Mouse (Mus musculus) limb, embryonic 14.5 days (tissue): ENCODE results near the gene Gbgt1. TPM values are rescaled to one million over a fixed set of nuclear protein-coding genes. Genes with fewer than 3 reads are reported as not detected.

ENCODE experiments used
- ATAC-seq: fragments of 200-750 bp; cut with Nextera tagmentation; 2 replicates; pipeline ENCODE4 v1.8.0; 2017; ENCODE audit warnings: low read depth, moderate number of reproducible peaks, moderate TSS enrichment; ENCODE audit not compliant: low FRiP score
- DNase-seq: peaks from one replicate; pipeline ENCODE4 v3.0.0-alpha.2; 2015; ENCODE audit warnings: low spot score
- H3K27ac ChIP-seq: fragments of 300-500 bp; sonication (generic); replicated peaks from 2 replicates; pipeline ENCODE4 v1.5.1; 2014; ENCODE audit warnings: low read depth, mild to moderate bottlenecking, low read length, moderate library complexity, mixed read lengths
- H3K27me3 ChIP-seq: fragments of 300-500 bp; sonication (generic); 2 replicates; pipeline ENCODE4 v1.6.1; 2014; ENCODE audit warnings: low read length, mixed read lengths; ENCODE audit not compliant: control insufficient read depth, insufficient read depth
- H3K36me3 ChIP-seq: fragments of 300-500 bp; sonication (generic); 2 replicates; pipeline ENCODE4 v1.6.1; 2014; ENCODE audit warnings: mild to moderate bottlenecking, low read length, moderate library complexity, mixed read lengths; ENCODE audit not compliant: control insufficient read depth, insufficient read depth
- H3K4me1 ChIP-seq: fragments of 300-500 bp; sonication (generic); 2 replicates; pipeline ENCODE4 v1.6.1; 2014; ENCODE audit warnings: antibody characterized with exemption, low read length, mixed read lengths; ENCODE audit not compliant: control insufficient read depth, insufficient read depth
- H3K4me2 ChIP-seq: fragments of 300-500 bp; sonication (generic); replicated peaks from 2 replicates; pipeline ENCODE4 v1.6.1; 2014; ENCODE audit warnings: low read depth, mild to moderate bottlenecking, low read length, moderate library complexity; ENCODE audit not compliant: severe bottlenecking
- H3K4me3 ChIP-seq: fragments of 300-500 bp; sonication (generic); replicated peaks from 2 replicates; pipeline ENCODE4 v1.5.1; 2014; ENCODE audit warnings: low read length
- H3K9ac ChIP-seq: fragments of 300-500 bp; sonication (generic); 2 replicates; pipeline ENCODE4 v1.6.1; 2014; ENCODE audit warnings: mild to moderate bottlenecking, low read depth, low read length, moderate library complexity; ENCODE audit not compliant: severe bottlenecking
- H3K9me3 ChIP-seq: fragments of 300-500 bp; sonication (generic); 2 replicates; pipeline ENCODE4 v1.6.1; 2016; ENCODE audit warnings: low read length; ENCODE audit not compliant: control insufficient read depth
- POLR2A ChIP-seq: fragments of 200-500 bp; IDR thresholded peaks from 2 replicates; pipeline ENCODE4 v1.8.0; 2012; ENCODE audit warnings: inconsistent platforms, mild to moderate bottlenecking, moderate library complexity, borderline replicate concordance; ENCODE audit not compliant: insufficient read depth, insufficient read length; ENCODE audit errors: extremely low read depth
- WGBS: fragments of 180-500 bp; shearing (Covaris S2); extraction: QIAGEN DNeasy Blood & Tissue Kit; methylation state at CpG from one replicate; pipeline ENCODE4 v1.1.7; 2014; 5-methylcytosine and 5-hydroxymethylcytosine counted together
- polyA plus RNA-seq, 2 experiments: library from polyadenylated mRNA; depleted of rRNA in 1 of 2; stranded (reverse) in 1 of 2; unstranded in 1 of 2; fragments of >200 nt; fragmentation: Nextera tagmentation in 1 of 2; extraction: Ambion mirVana in 1 of 2; gene quantifications; 2 replicates each; pipeline versions ENCODE4 v1.2.1 to v1.2.3; 2012 to 2014

Gene Gbgt1
- polyA plus RNA-seq, 2 experiments, result 1.0 to 2.1 TPM

DNA sequence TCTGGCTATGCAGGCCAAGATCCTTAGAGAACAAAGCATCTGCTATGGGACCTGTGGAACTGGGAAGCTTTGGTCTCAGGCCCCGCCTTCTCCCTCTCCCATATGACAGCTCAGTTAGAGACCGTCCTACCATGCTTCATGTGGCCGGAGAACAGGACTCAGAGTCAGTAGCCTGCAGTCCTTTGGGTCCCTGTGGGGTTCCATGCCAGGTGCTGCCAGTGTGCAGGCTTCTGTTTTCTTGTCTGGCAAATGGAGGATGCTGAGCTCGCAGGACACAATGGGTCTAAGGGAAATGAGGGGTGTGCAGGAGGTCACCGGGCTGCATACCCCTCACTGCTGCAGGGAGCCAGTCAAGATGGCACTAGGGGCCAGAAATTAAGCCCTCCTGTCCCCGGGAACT, 49.9 kb downstream of the Gbgt1 start:
- Histone ChIP-seq H3K27me3 (no peaks in the 10 kb centered on the region), H3K36me3 (peaks cover 94% of the 10 kb centered on the region), H3K9me3 (no peaks in the 10 kb centered on the region), H3K9ac (no peak overlapping the region), H3K4me1 (no peaks in the 10 kb centered on the region), H3K27ac (no peak overlapping the region), H3K4me3 (no peak overlapping the region), H3K4me2 (no peak overlapping the region)
- DNase-seq (no peak), ATAC-seq (no peak)
- no peak for TF ChIP-seq POLR2A
- 86% methylated on average over 6 of the region's 6 CpGs for WGBS

DNA sequence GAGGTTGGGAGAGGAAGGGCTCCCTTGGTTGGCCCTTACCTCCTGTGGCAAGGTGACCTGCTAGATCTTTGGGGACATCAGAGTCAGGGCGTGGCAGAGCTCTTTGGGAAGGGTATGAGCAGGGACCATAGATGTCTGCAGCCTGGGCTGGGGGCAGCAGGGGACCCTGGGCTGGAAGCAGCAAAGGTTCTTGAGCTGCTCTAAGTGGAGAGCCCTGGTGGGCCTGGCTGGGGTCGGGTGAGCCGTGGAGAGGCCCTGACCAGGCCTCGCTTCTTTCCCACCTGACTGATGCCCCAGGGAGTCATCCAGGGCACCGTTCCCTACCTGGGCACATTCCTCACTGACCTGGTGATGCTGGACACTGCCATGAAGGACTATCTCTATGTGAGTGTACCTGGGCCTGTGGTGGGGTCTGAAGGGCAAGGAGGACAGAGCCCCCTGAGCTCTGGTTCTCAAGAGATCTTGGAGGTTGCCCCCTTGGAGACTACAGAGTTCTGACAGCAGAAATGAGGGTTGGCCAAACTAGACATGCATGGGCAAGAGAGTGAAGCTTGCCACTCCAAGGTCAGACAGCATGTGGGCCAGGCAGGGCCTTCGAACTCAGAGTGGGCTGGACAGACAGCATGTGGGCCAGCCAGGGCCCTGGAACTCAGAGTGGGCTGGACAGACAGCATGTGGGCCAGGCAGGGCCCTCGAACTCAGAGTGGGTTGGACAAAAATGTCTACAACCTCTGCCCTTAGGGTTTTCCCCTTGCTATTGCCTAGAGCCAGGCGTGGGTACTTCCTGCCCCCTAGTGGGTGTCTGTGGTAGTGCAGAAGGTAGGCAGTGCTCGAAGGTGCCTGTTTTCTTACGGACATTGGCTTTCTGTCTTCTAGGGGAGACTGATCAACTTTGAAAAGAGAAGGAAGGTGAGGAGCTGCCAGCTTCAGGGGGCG, 50.8 kb downstream of the Gbgt1 start:
- Histone ChIP-seq H3K4me1 (no peaks in the 10 kb centered on the region), H3K4me3 (no peak overlapping the region), H3K9me3 (no peaks in the 10 kb centered on the region), H3K36me3 (peaks cover 94% of the 10 kb centered on the region), H3K27ac (no peak overlapping the region), H3K27me3 (no peaks in the 10 kb centered on the region), H3K4me2 (no peak overlapping the region), H3K9ac (no peak overlapping the region)
- no peak for TF ChIP-seq POLR2A
- ATAC-seq (peak; percentile 48; the same call in 1 of the 2 replicates), DNase-seq (peak; percentile 80)
- 51% methylated on average over 11 of the region's 11 CpGs for WGBS

DNA sequence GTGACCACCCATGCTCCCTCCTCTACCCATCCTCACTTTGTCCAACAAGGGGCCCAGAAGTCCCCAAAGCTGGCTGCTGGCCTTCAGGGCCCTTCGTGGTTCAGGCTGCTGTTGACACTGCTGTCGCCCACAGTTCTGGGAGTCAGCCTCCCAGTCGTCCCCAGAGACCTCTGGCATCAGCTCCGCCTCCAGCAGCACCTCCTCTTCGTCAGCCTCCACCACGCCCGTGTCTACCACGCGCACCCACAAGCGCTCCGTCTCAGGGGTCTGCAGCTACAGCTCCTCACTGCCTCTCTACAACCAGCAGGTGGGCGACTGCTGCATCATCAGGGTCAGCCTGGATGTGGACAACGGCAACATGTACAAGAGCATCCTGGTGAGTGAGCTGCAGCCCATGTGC, 52.5 kb downstream of the Gbgt1 start:
- no peaks in the 10 kb centered on the region for H3K9me3 ChIP-seq
- H3K4me3 ChIP-seq, result no peak overlapping the region
- no peaks in the 10 kb centered on the region for H3K4me1 ChIP-seq
- H3K36me3 ChIP-seq, result peaks cover 93% of the 10 kb centered on the region
- DNase-seq, result no peak
- H3K27ac ChIP-seq, result no peak overlapping the region
- no peak for ATAC-seq
- WGBS, result 86% methylated on average over 13 of the region's 13 CpGs
- H3K27me3 ChIP-seq, result no peaks in the 10 kb centered on the region
- no peak for TF ChIP-seq POLR2A
- no peak overlapping the region for H3K4me2 ChIP-seq
- H3K9ac ChIP-seq, result no peak overlapping the region

DNA sequence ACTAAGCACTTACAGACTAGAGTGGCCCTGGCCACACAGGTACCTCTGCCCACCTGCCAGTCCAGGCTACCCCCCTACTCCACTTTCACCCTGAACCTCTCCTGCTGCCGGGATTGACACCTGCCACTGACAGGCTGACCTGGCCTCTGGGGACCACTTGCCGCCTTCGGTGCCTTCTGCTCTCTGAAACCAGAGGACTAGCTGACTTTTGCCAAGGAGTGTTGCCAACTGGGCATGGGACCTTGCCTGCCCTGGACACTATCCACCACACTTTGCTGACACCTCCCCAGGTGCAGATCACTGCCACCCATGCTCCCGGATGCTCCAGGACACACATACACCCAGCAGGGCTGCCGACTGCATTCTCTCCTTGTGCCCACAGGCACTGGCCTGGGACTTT, 55.6 kb downstream of the Gbgt1 start:
- no peak for ATAC-seq
- no peak overlapping the region for H3K4me3 ChIP-seq
- no peak overlapping the region for H3K4me2 ChIP-seq
- no peak for DNase-seq
- H3K9me3 ChIP-seq, result no peaks in the 10 kb centered on the region
- WGBS, result 98% methylated on average over 5 of the region's 5 CpGs
- H3K27me3 ChIP-seq, result no peaks in the 10 kb centered on the region
- no peaks in the 10 kb centered on the region for H3K4me1 ChIP-seq
- TF ChIP-seq POLR2A, result no peak
- H3K36me3 ChIP-seq, result peaks cover 71% of the 10 kb centered on the region
- H3K9ac ChIP-seq, result no peak overlapping the region
- no peak overlapping the region for H3K27ac ChIP-seq

Other genes starting within 250 kb of the Gbgt1 start
- 12.9 and 13.5 TPM in 2 replicates for gene Ppp1r26, start 50.1 kb upstream of the Gbgt1 start, polyA plus RNA-seq (2012; rRNA removed)
- 4.9 and 5.6 TPM in 2 replicates for gene Ppp1r26, start 50.1 kb upstream of the Gbgt1 start, polyA plus RNA-seq (2014; fragmentation: Nextera tagmentation; extraction: Ambion mirVana)
- gene 1700007K13Rik, start 30.6 kb upstream of the Gbgt1 start, polyA plus RNA-seq (2012; rRNA removed), result 0.60 and 0.63 TPM in 2 replicates
- gene 1700007K13Rik, start 30.6 kb upstream of the Gbgt1 start, polyA plus RNA-seq (2014; fragmentation: Nextera tagmentation; extraction: Ambion mirVana), result 0.55 and 1.1 TPM in 2 replicates
- gene Mrps2, start 28.8 kb upstream of the Gbgt1 start, polyA plus RNA-seq (2012; rRNA removed), result 55.6 and 62.0 TPM in 2 replicates
- 51.8 and 54.9 TPM in 2 replicates for gene Mrps2, start 28.8 kb upstream of the Gbgt1 start, polyA plus RNA-seq (2014; fragmentation: Nextera tagmentation; extraction: Ambion mirVana)
- gene Gm10134, start 9.2 kb downstream of the Gbgt1 start, polyA plus RNA-seq (2012; rRNA removed), result 1.1 TPM in 1 of 2 replicates, not detected in the other
- 0.61 and 1.1 TPM in 2 replicates for gene Gm10134, start 9.2 kb downstream of the Gbgt1 start, polyA plus RNA-seq (2014; fragmentation: Nextera tagmentation; extraction: Ambion mirVana)
- 86.6 and 108 TPM in 2 replicates for gene Ralgds, start 16.2 kb downstream of the Gbgt1 start, polyA plus RNA-seq (2012; rRNA removed)
- 61.6 and 63.1 TPM in 2 replicates for gene Ralgds, start 16.2 kb downstream of the Gbgt1 start, polyA plus RNA-seq (2014; fragmentation: Nextera tagmentation; extraction: Ambion mirVana)
- 0.06 and 0.12 TPM in 2 replicates for gene Cel, start 66.5 kb downstream of the Gbgt1 start, polyA plus RNA-seq (2012; rRNA removed)
- gene Cel, start 66.5 kb downstream of the Gbgt1 start, polyA plus RNA-seq (2014; fragmentation: Nextera tagmentation; extraction: Ambion mirVana), result not detected in 2 replicates
- gene Gtf3c5, start 86.9 kb downstream of the Gbgt1 start, polyA plus RNA-seq (2012; rRNA removed), result 52.4 and 52.6 TPM in 2 replicates
- gene Gtf3c5, start 86.9 kb downstream of the Gbgt1 start, polyA plus RNA-seq (2014; fragmentation: Nextera tagmentation; extraction: Ambion mirVana), result 29.7 and 31.1 TPM in 2 replicates
- gene Gfi1b, start 125.1 kb downstream of the Gbgt1 start, polyA plus RNA-seq (2012; rRNA removed), result 0.33 and 0.51 TPM in 2 replicates
- 0.29 and 0.32 TPM in 2 replicates for gene Gfi1b, start 125.1 kb downstream of the Gbgt1 start, polyA plus RNA-seq (2014; fragmentation: Nextera tagmentation; extraction: Ambion mirVana)
- gene Tsc1, start 144.3 kb downstream of the Gbgt1 start, polyA plus RNA-seq (2012; rRNA removed), result 18.5 and 20.4 TPM in 2 replicates
- gene Tsc1, start 144.3 kb downstream of the Gbgt1 start, polyA plus RNA-seq (2014; fragmentation: Nextera tagmentation; extraction: Ambion mirVana), result 15.7 and 17.8 TPM in 2 replicates
- gene Spaca9, start 202.8 kb downstream of the Gbgt1 start, polyA plus RNA-seq (2012; rRNA removed), result 1.6 TPM in 2 replicates
- gene Spaca9, start 202.8 kb downstream of the Gbgt1 start, polyA plus RNA-seq (2014; fragmentation: Nextera tagmentation; extraction: Ambion mirVana), result 1.4 and 2.1 TPM in 2 replicates
- gene Ak8, start 203.3 kb downstream of the Gbgt1 start, polyA plus RNA-seq (2012; rRNA removed), result 0.22 and 0.49 TPM in 2 replicates
- gene Ak8, start 203.3 kb downstream of the Gbgt1 start, polyA plus RNA-seq (2014; fragmentation: Nextera tagmentation; extraction: Ambion mirVana), result 0.37 and 0.58 TPM in 2 replicates